Mouse (Mus musculus) forebrain, embryonic 10.5 days (tissue): ENCODE measurements around the gene Hs6st3. TPM values are rescaled to one million over a fixed set of nuclear protein-coding genes. Genes with fewer than 3 reads are reported as not detected.

Experiments
- DNase-seq: peaks from one replicate; pipeline ENCODE4 v3.0.0-alpha.2; 2017; ENCODE audit warnings: low spot score; ENCODE audit errors: extremely low spot score
- H3K27ac ChIP-seq: fragments of 300-500 bp; sonication (generic); 2 replicates; pipeline ENCODE4 v1.5.1; 2016; ENCODE audit warnings: mild to moderate bottlenecking
- H3K27me3 ChIP-seq: fragments of 300-500 bp; sonication (generic); 2 replicates; pipeline ENCODE4 v1.6.1; 2016; ENCODE audit warnings: mild to moderate bottlenecking; ENCODE audit not compliant: poor library complexity, severe bottlenecking
- H3K36me3 ChIP-seq: fragments of 300-500 bp; sonication (generic); replicated peaks from 2 replicates; pipeline ENCODE4 v1.6.1; 2016; ENCODE audit warnings: mild to moderate bottlenecking, moderate library complexity
- H3K4me1 ChIP-seq: fragments of 300-500 bp; sonication (generic); 2 replicates; pipeline ENCODE4 v1.6.1; 2016
- H3K4me3 ChIP-seq: fragments of 300-500 bp; sonication (generic); 2 replicates; pipeline ENCODE4 v1.5.1; 2016; ENCODE audit warnings: mild to moderate bottlenecking, moderate library complexity
- H3K9me3 ChIP-seq: fragments of 300-500 bp; sonication (generic); 2 replicates; pipeline ENCODE4 v1.6.1; 2016; ENCODE audit warnings: mild to moderate bottlenecking, moderate library complexity
- WGBS: fragments of 180-500 bp; shearing (Covaris S2); methylation state at CpG from one replicate; pipeline ENCODE4 v1.1.7; 2016; 5-methylcytosine and 5-hydroxymethylcytosine counted together
- polyA plus RNA-seq: library from polyadenylated mRNA; unstranded; fragments of >200 nt; fragmentation: Nextera tagmentation; extraction: Ambion mirVana; gene quantifications from 2 replicates; pipeline ENCODE4 v1.2.1, GENCODE M21; 2016

The Hs6st3 gene
- polyA plus RNA-seq, 1 experiment from 2014 or later = not detected

DNA sequence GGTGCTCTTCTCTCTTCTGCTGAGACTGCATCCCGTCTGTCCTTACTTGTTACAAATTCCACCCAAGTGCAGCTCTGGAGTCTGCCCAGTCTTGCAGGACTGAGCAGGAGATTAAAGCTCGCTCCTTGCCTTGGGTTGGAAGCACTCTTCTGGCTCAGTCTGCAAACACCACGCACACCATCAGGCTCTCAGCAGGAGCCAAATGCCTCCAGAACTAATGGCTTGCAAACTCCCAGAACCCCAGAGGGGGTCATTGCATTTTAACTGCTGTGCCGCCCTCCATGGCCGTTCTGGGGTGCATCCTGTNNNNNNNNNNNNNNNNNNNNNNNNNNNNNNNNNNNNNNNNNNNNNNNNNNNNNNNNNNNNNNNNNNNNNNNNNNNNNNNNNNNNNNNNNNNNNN, 714.0 kb downstream of the Hs6st3 start:
- Histone ChIP-seq H3K4me1 (peaks cover 10% of the 10 kb centered on the region), H3K36me3 (no peaks in the 10 kb centered on the region), H3K27ac (no peak overlapping the region), H3K9me3 (no peaks in the 10 kb centered on the region), H3K4me3 (no peak overlapping the region), H3K27me3 (peaks cover 10% of the 10 kb centered on the region; the same call in 1 of the 2 replicates)
- WGBS = 9% methylated on average over 5 of the region's 5 CpGs
- no peak for DNase-seq

DNA sequence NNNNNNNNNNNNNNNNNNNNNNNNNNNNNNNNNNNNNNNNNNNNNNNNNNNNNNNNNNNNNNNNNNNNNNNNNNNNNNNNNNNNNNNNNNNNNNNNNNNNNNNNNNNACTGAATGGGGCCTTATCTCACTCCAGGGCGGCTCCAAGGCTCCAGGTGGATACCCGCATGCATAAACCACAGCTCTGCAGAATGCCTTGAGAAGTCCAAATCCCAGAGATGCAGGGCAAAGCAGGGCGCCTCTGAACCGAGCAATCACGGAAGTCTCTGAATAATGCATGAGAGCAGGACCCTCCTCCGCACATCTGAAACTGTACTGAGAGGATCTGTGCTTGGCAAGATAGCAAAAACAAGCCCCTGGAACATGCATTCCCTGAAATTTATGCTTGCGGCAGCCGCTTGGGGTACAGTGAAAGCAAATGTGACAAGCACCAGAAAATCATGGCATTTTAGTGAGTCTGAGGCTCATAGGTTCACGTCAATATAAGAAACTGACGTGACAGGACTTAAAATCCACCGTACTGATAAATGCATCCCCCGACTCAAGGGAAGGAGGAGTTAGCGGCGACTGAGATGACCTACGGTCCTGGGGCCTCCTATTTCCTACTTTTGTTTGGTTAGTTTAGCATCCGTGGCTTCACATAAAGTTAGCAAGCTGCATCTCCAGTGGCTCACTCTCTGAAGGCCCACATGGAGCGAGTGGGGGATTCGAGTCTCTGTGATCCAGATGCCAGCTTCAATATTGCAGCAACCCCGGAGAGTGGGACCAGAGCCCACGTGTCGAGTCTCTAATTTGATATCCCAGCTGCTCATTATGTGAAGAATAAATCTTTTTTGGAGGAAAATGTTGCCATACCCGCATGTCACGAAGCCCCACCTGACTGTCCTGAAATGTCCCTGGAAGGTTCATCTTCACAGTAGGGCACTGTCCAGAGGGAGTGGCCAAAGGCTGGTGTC, 719.5 kb downstream of the Hs6st3 start:
- Histone ChIP-seq H3K9me3 (no peaks in the 10 kb centered on the region), H3K4me1 (peaks cover 5% of the 10 kb centered on the region; the same call in 1 of the 2 replicates), H3K4me3 (no peak overlapping the region), H3K36me3 (no peaks in the 10 kb centered on the region), H3K27ac (no peak overlapping the region), H3K27me3 (peaks cover 15% of the 10 kb centered on the region; the same call in 1 of the 2 replicates)
- no peak for DNase-seq
- 71% methylated on average over 23 of the region's 23 CpGs for WGBS

DNA sequence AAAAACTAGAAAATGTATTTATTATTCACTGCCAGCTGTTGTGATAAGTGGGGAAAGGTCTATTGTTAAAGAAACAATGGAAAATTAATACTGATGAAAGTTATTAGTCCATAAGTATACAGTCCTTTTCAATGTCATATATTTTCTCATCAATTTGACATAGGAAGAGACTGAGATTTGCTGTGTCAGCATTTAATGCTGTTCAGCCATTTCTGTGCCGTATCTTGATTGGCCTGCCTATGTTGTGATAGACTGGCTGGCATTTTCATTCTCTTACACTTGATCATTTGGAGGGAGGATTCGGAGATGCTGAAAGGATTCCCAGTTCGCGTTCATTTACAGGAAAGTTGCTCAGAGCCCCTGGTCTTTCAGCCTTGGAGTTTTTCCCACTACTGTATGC, 735.5 kb downstream of the Hs6st3 start:
- no peak overlapping the region for H3K27ac ChIP-seq
- DNase-seq = no peak
- H3K4me3 ChIP-seq = no peak overlapping the region
- H3K36me3 ChIP-seq = no peaks in the 10 kb centered on the region
- H3K9me3 ChIP-seq = no peaks in the 10 kb centered on the region
- no peaks in the 10 kb centered on the region for H3K27me3 ChIP-seq
- H3K4me1 ChIP-seq = no peaks in the 10 kb centered on the region
- WGBS = 92% methylated on average over 4 of the region's 4 CpGs

DNA sequence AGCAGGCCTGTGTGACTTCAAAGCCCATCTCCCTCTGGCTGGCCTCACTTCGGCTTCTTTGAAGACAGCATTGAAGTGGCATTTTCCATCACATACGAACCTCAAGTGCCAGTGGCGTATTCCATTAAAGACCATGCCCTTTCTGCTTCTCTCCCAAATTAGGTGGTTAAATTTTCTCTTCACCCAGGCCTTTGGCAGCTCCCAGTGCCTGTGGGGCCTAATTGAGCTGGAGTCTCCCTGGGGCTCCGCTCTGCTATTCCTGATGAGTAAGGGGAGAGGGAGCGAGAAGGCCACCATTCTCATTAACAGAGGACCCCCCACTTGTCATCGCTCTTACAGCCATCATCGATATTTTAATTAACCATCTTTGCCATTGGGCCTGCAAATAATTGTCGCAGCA, 754.8 kb downstream of the Hs6st3 start:
- Histone ChIP-seq H3K4me3 (no peak overlapping the region), H3K4me1 (peaks cover 8% of the 10 kb centered on the region; the same call in 1 of the 2 replicates), H3K9me3 (no peaks in the 10 kb centered on the region), H3K36me3 (no peaks in the 10 kb centered on the region), H3K27ac (no peak overlapping the region), H3K27me3 (no peaks in the 10 kb centered on the region)
- DNase-seq = no peak
- 92% methylated on average over 8 of the region's 8 CpGs for WGBS

DNA sequence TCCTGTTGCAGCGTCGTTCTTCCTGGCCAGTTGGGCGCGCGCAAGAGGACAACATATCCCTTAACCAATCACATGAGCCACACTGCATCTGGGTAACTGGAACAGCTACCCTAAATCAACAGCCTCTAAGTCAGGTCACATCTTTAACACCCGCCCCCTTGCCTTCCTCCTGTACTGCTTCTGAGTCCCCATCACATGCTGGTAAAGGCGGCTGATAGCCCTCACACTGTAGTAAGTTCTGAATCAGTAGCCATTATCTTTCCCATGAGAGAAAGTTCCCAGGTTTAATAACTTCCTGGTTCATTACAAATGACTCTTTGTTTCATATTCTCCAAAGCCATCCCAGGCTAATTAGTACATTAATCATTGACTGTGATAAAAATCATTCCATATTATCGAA, 757.0 kb downstream of the Hs6st3 start:
- no peaks in the 10 kb centered on the region for H3K9me3 ChIP-seq
- WGBS = 95% methylated on average over 8 of the region's 8 CpGs
- DNase-seq = no peak
- no peaks in the 10 kb centered on the region for H3K36me3 ChIP-seq
- no peaks in the 10 kb centered on the region for H3K27me3 ChIP-seq
- H3K4me3 ChIP-seq = no peak overlapping the region
- H3K27ac ChIP-seq = no peak overlapping the region
- H3K4me1 ChIP-seq = peaks cover 8% of the 10 kb centered on the region; the same call in 1 of the 2 replicates

DNA sequence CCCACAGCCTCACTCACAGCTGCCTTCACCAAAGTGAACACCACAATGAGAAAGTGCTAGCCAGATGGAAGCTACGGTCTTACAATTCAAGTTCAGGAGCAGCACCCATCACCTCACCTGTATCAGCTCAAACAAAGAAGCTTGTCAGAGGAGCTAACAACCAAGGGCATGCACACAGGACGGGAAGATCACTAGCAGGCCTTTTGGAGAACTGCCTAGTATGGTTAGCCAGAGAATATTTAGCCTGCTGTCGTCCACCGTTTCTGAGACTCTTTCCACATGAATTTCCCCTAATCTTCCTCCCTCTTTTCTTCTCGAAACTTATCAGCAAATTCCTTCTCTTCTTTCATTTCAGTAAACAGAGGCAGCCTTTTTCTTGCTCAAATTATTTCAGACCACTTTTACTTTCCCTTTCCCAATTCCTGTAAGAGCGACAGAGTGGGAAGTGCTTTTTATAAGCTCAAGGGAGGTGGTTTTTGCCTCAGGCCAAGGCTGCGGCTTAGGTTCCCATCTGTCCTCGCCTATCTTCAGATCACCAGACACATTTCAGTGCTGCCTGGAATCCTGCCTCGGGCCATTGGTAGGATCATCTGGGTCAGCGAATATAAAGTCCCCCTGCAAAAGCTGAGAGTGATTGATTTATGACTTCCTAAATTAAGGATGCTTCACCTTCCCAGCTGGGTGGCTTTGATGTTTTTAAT, 757.8 kb downstream of the Hs6st3 start:
- H3K27me3 ChIP-seq = no peaks in the 10 kb centered on the region
- H3K27ac ChIP-seq = no peak overlapping the region
- WGBS = 72% methylated on average over 10 of the region's 10 CpGs

DNA sequence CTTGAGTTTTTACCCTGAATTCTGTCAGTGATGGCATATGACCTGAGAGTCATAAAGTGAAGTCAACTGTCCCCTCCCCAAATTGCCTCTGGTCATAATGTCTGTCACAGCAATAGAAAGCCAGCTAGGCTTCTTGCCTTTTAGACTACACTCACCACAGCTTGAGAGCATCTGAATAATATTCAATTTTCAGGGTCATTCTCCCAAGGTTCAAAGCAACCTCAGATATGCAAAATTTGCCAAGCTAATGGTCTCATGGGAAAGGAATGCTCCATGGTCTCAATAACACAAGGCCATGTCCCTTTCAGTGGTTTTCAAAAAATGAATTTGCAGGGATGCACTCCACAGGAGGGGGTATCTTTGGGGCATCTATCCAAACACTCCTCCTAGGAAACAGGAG, 764.3 kb downstream of the Hs6st3 start:
- Histone ChIP-seq H3K4me1 (no peaks in the 10 kb centered on the region), H3K27ac (no peak overlapping the region)
- DNase-seq = no peak

More for the DNA sequence above, 757.8 kb downstream of the Hs6st3 start:
- no peak for DNase-seq
- no peaks in the 10 kb centered on the region for H3K9me3 ChIP-seq
- no peak overlapping the region for H3K4me3 ChIP-seq
- peaks cover 8% of the 10 kb centered on the region; the same call in 1 of the 2 replicates for H3K4me1 ChIP-seq
- H3K36me3 ChIP-seq = no peaks in the 10 kb centered on the region

DNA sequence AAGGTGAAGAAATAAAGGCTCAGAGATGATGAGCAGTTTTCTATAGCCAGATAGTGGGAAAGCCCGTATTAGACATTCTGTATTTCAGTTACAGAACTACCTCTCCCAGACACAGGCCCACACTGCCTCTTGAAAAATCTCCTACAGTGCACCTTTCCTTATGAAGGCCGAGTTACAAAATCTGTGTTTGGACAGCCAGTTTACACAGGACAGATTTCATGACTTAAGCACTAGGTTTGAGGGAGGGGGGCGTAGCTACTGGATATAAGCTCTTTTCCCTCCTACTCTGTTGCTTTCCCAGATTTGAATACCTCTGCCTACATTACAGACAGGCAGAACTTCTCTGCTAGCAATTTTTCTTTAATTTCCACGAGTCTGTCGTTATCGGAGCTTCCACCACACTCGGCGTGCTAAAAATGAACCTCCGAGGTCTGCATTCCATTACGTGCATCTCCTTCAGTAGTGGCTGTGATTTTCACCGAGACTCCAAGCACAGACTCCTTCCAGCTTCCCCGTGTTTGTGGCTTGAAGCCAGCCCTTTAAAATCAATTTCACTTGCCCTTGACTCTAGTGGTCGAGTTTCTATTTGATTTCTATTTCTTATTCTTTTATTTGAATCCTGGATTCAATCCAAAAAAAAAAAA, 770.0 kb downstream of the Hs6st3 start:
- Histone ChIP-seq H3K4me3 (no peak overlapping the region), H3K4me1 (no peaks in the 10 kb centered on the region), H3K36me3 (no peaks in the 10 kb centered on the region), H3K9me3 (no peaks in the 10 kb centered on the region), H3K27ac (no peak overlapping the region), H3K27me3 (no peaks in the 10 kb centered on the region)
- 90% methylated on average over 13 of the region's 13 CpGs for WGBS
- DNase-seq = no peak

More for the DNA sequence above, 764.3 kb downstream of the Hs6st3 start:
- Histone ChIP-seq H3K9me3 (no peaks in the 10 kb centered on the region), H3K36me3 (no peaks in the 10 kb centered on the region), H3K27me3 (no peaks in the 10 kb centered on the region), H3K4me3 (no peak overlapping the region)

DNA sequence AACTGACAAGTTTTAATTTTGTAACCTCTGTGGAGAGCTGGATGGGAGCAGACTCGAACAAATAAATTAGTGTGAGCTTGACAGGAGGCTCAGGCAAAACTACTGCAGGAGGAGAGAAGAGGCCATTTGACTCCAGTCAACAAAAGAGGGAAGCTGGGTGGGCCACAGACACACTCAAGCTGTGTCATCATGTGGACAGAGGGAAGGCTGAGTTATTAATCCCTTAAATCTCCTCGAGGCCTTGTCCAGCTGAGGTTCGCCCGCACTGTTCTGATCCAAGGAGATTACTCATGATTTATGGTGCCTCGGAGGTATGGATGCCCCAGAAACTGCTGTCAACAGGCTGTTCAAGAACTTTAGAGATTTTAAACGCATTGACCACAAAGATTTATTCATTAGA, 776.4 kb downstream of the Hs6st3 start:
- WGBS = 81% methylated on average over 6 of the region's 6 CpGs
- Histone ChIP-seq H3K27me3 (no peaks in the 10 kb centered on the region), H3K4me1 (no peaks in the 10 kb centered on the region), H3K36me3 (no peaks in the 10 kb centered on the region), H3K9me3 (no peaks in the 10 kb centered on the region), H3K4me3 (no peak overlapping the region), H3K27ac (no peak overlapping the region)
- no peak for DNase-seq

DNA sequence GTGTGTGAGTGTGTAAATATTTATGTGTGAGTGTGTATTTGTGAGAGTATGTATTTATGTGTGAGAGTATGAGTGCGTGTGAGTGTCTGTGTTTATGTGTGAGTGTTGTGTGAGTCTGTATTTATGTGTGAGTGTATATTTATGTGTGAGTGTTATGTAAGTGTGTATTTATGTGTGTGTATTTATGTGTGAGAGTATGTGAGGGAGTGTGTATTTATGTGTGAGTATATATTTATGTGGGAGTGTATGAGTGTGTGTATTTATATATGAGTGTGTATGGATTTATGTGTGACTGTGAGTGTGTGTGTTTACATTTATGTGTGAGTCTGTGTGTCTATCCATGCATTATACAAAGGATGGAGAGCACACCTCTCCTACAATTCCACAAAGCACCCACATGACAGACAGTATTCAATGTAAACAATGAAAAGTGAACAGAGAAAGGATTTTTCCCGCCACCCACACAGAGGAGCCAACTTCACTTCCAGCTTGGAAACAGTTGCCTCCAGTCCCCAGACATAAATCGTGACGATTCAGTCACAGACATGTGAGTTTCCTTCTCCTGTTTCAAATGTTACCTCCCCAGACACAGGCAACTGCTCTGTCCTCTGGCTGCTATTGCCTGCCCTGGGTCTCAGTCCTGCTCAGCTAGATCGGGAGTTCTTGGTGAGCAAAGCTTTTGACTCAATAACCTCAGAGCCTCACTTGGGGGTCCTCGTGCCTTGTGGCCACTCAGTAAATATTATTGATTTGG, 780.3 kb downstream of the Hs6st3 start:
- 88% methylated on average over 6 of the region's 6 CpGs for WGBS
- H3K4me3 ChIP-seq = no peak overlapping the region
- no peak for DNase-seq
- no peaks in the 10 kb centered on the region for H3K27me3 ChIP-seq
- H3K9me3 ChIP-seq = no peaks in the 10 kb centered on the region
- no peaks in the 10 kb centered on the region for H3K36me3 ChIP-seq
- H3K27ac ChIP-seq = no peak overlapping the region
- no peaks in the 10 kb centered on the region for H3K4me1 ChIP-seq

DNA sequence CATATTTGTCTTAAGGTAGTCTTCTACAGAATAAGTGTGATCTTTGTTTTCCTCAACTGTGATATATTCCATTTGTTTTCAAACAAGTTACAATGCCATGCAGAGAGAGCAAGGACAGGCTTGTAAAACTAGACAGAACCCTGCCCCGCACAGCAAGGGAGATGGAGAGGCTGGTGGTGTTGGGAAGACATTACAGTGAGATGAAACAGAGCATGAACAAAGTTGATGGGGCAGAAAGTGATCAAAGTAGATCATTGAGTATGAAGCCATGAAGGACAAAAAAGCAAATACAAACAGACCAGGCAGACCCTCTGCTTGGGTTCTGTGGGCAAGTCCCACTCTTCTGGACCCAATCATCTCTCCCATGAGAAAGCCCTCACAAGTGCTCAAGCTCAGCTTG, 781.0 kb downstream of the Hs6st3 start:
- DNase-seq = no peak
- H3K9me3 ChIP-seq = no peaks in the 10 kb centered on the region
- no peak overlapping the region for H3K4me3 ChIP-seq
- no peaks in the 10 kb centered on the region for H3K4me1 ChIP-seq
- H3K27ac ChIP-seq = no peak overlapping the region
- WGBS = 98% methylated on average over 1 of the region's 1 CpGs
- no peaks in the 10 kb centered on the region for H3K27me3 ChIP-seq
- H3K36me3 ChIP-seq = no peaks in the 10 kb centered on the region
